7 mouse cellular contexts compared by ENCODE assay signal in genomic region chr11:19849347-19849811, GRCm38 (mm10).
DNase-seq lines count a peak whose midpoint lies in the region; ATAC-seq and TF ChIP-seq lines count a peak whose summit lies in the region.

No protein-coding gene starts in this region.

- no peak overlapping the region for H3K4me2 ChIP-seq in lung, embryonic 14.5 days
- no peak overlapping the region for H3K4me2 ChIP-seq in intestine, embryonic 16.5 days (ENCODE audit: low read depth, low read length)
- no peak overlapping the region for H3K4me2 ChIP-seq in stomach, embryonic 15.5 days

- no peaks in the 10 kb centered on the region for H3K27me3 ChIP-seq in lung, embryonic 14.5 days (ENCODE audit: insufficient read depth, low read length)
- H3K27me3 ChIP-seq in intestine, embryonic 16.5 days (replicated peaks; ENCODE audit: control insufficient read depth, insufficient read depth, low read length), result no peaks in the 10 kb centered on the region
- no peaks in the 10 kb centered on the region for H3K27me3 ChIP-seq in stomach, embryonic 15.5 days (replicated peaks)

- 0 out of 2 replicates have a peak, but pooled peaks cover 5% of the 10 kb centered on the region for H3K4me1 ChIP-seq in lung, embryonic 14.5 days (ENCODE audit: insufficient read depth)
- H3K4me1 ChIP-seq in intestine, embryonic 16.5 days (ENCODE audit: control insufficient read depth, insufficient read depth, low read length), result peaks cover 11% of the 10 kb centered on the region; the same call in 1 of the 2 replicates
- H3K4me1 ChIP-seq in stomach, embryonic 15.5 days, result 0 out of 2 replicates have a peak, but pooled peaks cover 4% of the 10 kb centered on the region

- H3K4me3 ChIP-seq in lung, embryonic 14.5 days (ENCODE audit: low read depth, low read length), result no peak overlapping the region
- H3K4me3 ChIP-seq in intestine, embryonic 16.5 days (ENCODE audit: low read length), result no peak overlapping the region
- no peak overlapping the region for H3K4me3 ChIP-seq in stomach, embryonic 15.5 days (replicated peaks)

- peak overlapping the region; percentile 43; the same call in 1 of the 2 replicates for H3K27ac ChIP-seq in lung, embryonic 14.5 days (ENCODE audit: low read depth)
- peak overlapping the region; percentile 29; the same call in 1 of the 2 replicates for H3K27ac ChIP-seq in intestine, embryonic 16.5 days (ENCODE audit: low read length)
- H3K27ac ChIP-seq in stomach, embryonic 15.5 days, result peak overlapping the region; percentile 65

- no peaks in the 10 kb centered on the region for H3K36me3 ChIP-seq in lung, embryonic 14.5 days (ENCODE audit: insufficient read depth)
- no peaks in the 10 kb centered on the region for H3K36me3 ChIP-seq in intestine, embryonic 16.5 days (ENCODE audit: control insufficient read depth, insufficient read depth, low read length)
- H3K36me3 ChIP-seq in stomach, embryonic 15.5 days, result no peaks in the 10 kb centered on the region

- 46% methylated on average over 4 of the region's 4 CpGs for WGBS in lung, embryonic 14.5 days
- 45% methylated on average over 4 of the region's 4 CpGs for WGBS in intestine, embryonic 16.5 days
- WGBS in stomach, embryonic 15.5 days, result 50% methylated on average over 4 of the region's 4 CpGs

- no peak overlapping the region for H3K9ac ChIP-seq in lung, embryonic 14.5 days
- H3K9ac ChIP-seq in intestine, embryonic 16.5 days (ENCODE audit: low read depth, low read length), result 0 out of 2 replicates have a peak overlapping the region, but pooled peaks have one; percentile 6
- no peak overlapping the region for H3K9ac ChIP-seq in stomach, embryonic 15.5 days

- DNase-seq in lung, embryonic 14.5 days, result no peak
- DNase-seq in lung, postnatal 25 days (ENCODE audit: low spot score), result no peak
- peak; percentile 48 for DNase-seq in adrenal gland, postnatal 10 days
- no peak for DNase-seq in spleen, postnatal 36 days (ENCODE audit: low spot score in 2 of 2)
- DNase-seq in left cerebral cortex, adult 9 months (ENCODE audit: low spot score in 2 of 2), result no peak

- no peaks in the 10 kb centered on the region for H3K9me3 ChIP-seq in lung, embryonic 14.5 days (ENCODE audit: low read depth, low read length)
- no peaks in the 10 kb centered on the region for H3K9me3 ChIP-seq in intestine, embryonic 16.5 days (ENCODE audit: control insufficient read depth, low read length)
- no peaks in the 10 kb centered on the region for H3K9me3 ChIP-seq in stomach, embryonic 15.5 days

- no peak for TF ChIP-seq CTCF in lung, embryonic 14.5 days (IDR thresholded peaks at IDR 0.05; ENCODE audit: low read depth)

- ATAC-seq in lung, embryonic 14.5 days (ENCODE audit: insufficient read depth), result peak; percentile 49; the same call in 1 of the 2 replicates
- ATAC-seq in intestine, embryonic 16.5 days, result peak; percentile 83
- ATAC-seq in stomach, embryonic 15.5 days (ENCODE audit: insufficient read depth, low FRiP score, low read depth), result peak; percentile 56
